Mouse (Mus musculus): ENCODE data around the gene St3gal5.

Gene St3gal5

DNA sequence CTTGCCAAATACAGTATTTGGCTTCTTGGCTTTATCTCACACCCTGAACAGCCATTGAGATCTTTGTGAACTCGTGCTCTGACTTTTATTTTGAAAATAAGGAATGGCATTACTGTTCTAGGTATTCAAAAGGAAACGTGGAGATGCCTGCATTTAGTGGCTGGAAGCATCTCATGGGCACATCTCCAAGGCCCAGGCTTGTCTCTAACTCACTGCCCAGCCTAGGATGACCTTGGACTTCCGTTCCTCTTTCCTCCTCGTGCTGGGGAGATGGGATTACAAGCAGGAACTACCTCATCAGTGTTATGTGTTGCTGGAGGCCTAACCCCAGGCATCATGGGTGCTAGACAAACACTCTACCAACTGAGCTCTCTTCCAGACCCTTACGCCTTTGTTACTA is 105.9 kb downstream of the St3gal5 start:
- no peak for DNase-seq (ENCODE audit: low spot score in 2 of 2)
